Mouse (Mus musculus) midbrain, embryonic 13.5 days (tissue): Measurements from ENCODE around the gene Yipf7. TPM values are rescaled to one million over a fixed set of nuclear protein-coding genes. Genes with fewer than 3 reads are reported as not detected.

Experiments
- ATAC-seq: fragments of 200-750 bp; cut with Nextera tagmentation; 2 replicates; pipeline ENCODE4 v1.8.0; 2017; ENCODE audit warnings: mild to moderate bottlenecking, moderate TSS enrichment, moderate library complexity
- H3K27ac ChIP-seq: fragments of 300-500 bp; sonication (generic); 2 replicates; pipeline ENCODE4 v1.5.1; 2015; ENCODE audit warnings: inconsistent platforms, mild to moderate bottlenecking, moderate library complexity
- H3K27me3 ChIP-seq: fragments of 300-500 bp; sonication (generic); 2 replicates; pipeline ENCODE4 v1.6.1; 2015; ENCODE audit warnings: mild to moderate bottlenecking, inconsistent platforms
- H3K36me3 ChIP-seq: fragments of 300-500 bp; sonication (generic); 2 replicates; pipeline ENCODE4 v1.6.1; 2015; ENCODE audit warnings: mild to moderate bottlenecking, inconsistent platforms
- H3K4me1 ChIP-seq: fragments of 300-500 bp; sonication (generic); replicated peaks from 2 replicates; pipeline ENCODE4 v1.6.1; 2015; ENCODE audit warnings: inconsistent platforms
- H3K4me2 ChIP-seq: fragments of 300-500 bp; sonication (generic); replicated peaks from 2 replicates; pipeline ENCODE4 v1.6.1; 2015; ENCODE audit warnings: moderate library complexity, mild to moderate bottlenecking, inconsistent platforms
- H3K4me3 ChIP-seq: fragments of 300-500 bp; sonication (generic); replicated peaks from 2 replicates; pipeline ENCODE4 v1.5.1; 2015; ENCODE audit warnings: mild to moderate bottlenecking, inconsistent platforms
- H3K9ac ChIP-seq: fragments of 300-500 bp; sonication (generic); replicated peaks from 2 replicates; pipeline ENCODE4 v1.6.1; 2015; ENCODE audit warnings: mild to moderate bottlenecking, inconsistent platforms
- H3K9me3 ChIP-seq: fragments of 300-500 bp; sonication (generic); 2 replicates; pipeline ENCODE4 v1.6.1; 2016; ENCODE audit warnings: mild to moderate bottlenecking, inconsistent platforms
- WGBS: fragments of 180-500 bp; shearing (Covaris S2); methylation state at CpG from one replicate; pipeline ENCODE4 v1.1.7; 2015; 5-methylcytosine and 5-hydroxymethylcytosine counted together
- polyA plus RNA-seq: library from polyadenylated mRNA; unstranded; fragments of >200 nt; fragmentation: Nextera tagmentation; extraction: Ambion mirVana; gene quantifications from 2 replicates; pipeline ENCODE4 v1.2.1, GENCODE M21; 2015

Yipf7 gene
- polyA plus RNA-seq, 1 experiment from 2014 or later = not detected

DNA sequence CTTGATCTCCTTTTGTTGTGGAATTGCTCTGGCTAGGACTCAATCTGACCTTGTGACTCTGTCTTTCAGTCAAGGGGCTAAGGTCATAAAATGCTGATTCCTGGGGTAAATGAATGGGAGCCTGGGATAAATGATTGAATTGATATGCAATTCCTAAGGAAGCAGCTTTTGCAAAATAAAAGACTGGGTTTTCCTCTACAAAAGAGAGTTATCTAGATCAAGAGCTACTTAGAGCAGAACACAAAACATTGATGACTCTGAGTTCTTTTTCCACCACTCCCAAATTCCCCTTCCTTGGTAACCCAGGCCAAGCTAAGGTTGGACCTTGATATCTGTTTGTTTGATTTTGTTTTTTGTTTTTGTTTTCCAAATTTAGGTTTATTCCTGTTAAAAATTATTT lies 53.4 kb downstream of the Yipf7 start:
- no peak for ATAC-seq
- H3K9ac ChIP-seq = no peak overlapping the region
- no peak overlapping the region for H3K27ac ChIP-seq
- H3K4me3 ChIP-seq = no peak overlapping the region
- no peaks in the 10 kb centered on the region for H3K9me3 ChIP-seq
- no peaks in the 10 kb centered on the region for H3K4me1 ChIP-seq
- H3K36me3 ChIP-seq = no peaks in the 10 kb centered on the region
- no peaks in the 10 kb centered on the region for H3K27me3 ChIP-seq
- H3K4me2 ChIP-seq = no peak overlapping the region

- 77% methylated on average over 1 of the region's 1 CpGs for WGBS
Observed at GRCm38 (mm10) chr5:69467520-69467919, 74.9 kb downstream of the Yipf7 start.

More at GRCm38 (mm10) chr5:69467520-69467919, 74.9 kb downstream of the Yipf7 start:
- Histone ChIP-seq H3K4me1 (no peaks in the 10 kb centered on the region), H3K27ac (no peak overlapping the region), H3K36me3 (no peaks in the 10 kb centered on the region), H3K9ac (no peak overlapping the region), H3K27me3 (no peaks in the 10 kb centered on the region), H3K4me2 (no peak overlapping the region), H3K9me3 (no peaks in the 10 kb centered on the region), H3K4me3 (no peak overlapping the region)
- ATAC-seq = no peak

Other genes with a start within 250 kb of the Yipf7 start
- 6.7 and 7.3 TPM in 2 replicates for gene Kctd8, start 201.0 kb downstream of the Yipf7 start, polyA plus RNA-seq
- 52.0 and 53.4 TPM in 2 replicates for gene Guf1, start 14.3 kb upstream of the Yipf7 start, polyA plus RNA-seq
- gene Gnpda2, start 49.7 kb upstream of the Yipf7 start, polyA plus RNA-seq = 32.9 and 34.3 TPM in 2 replicates